Mouse (Mus musculus) midbrain, embryonic 11.5 days (tissue): Measurements from ENCODE around the gene Ptbp3. TPM values are rescaled to one million over a fixed set of nuclear protein-coding genes. Genes with fewer than 3 reads are reported as not detected.

Source experiments
- ATAC-seq: fragments of 200-750 bp; cut with Nextera tagmentation; 2 replicates; pipeline ENCODE4 v1.8.0; 2017; ENCODE audit warnings: moderate TSS enrichment, moderate library complexity; ENCODE audit not compliant: low FRiP score
- DNase-seq: peaks from one replicate; pipeline ENCODE4 v3.0.0; 2015; ENCODE audit warnings: low spot score; ENCODE audit errors: missing footprints
- H3K27ac ChIP-seq: fragments of 300-500 bp; sonication (generic); 2 replicates; pipeline ENCODE4 v1.5.1; 2014; ENCODE audit warnings: low read depth, low read length
- H3K27me3 ChIP-seq: fragments of 300-500 bp; sonication (generic); 2 replicates; pipeline ENCODE4 v1.6.1; 2014; ENCODE audit warnings: mild to moderate bottlenecking, low read length, moderate library complexity, mixed read lengths; ENCODE audit not compliant: control insufficient read depth, insufficient read depth
- H3K36me3 ChIP-seq: fragments of 300-500 bp; sonication (generic); 2 replicates; pipeline ENCODE4 v1.6.1; 2014; ENCODE audit warnings: mild to moderate bottlenecking, low read length, moderate library complexity, mixed read lengths; ENCODE audit not compliant: control insufficient read depth, insufficient read depth
- H3K4me1 ChIP-seq: fragments of 300-500 bp; sonication (generic); 2 replicates; pipeline ENCODE4 v1.6.1; 2014; ENCODE audit warnings: low read length; ENCODE audit not compliant: control insufficient read depth, insufficient read depth
- H3K4me2 ChIP-seq: fragments of 300-500 bp; sonication (generic); 2 replicates; pipeline ENCODE4 v1.6.1; 2014; ENCODE audit warnings: mild to moderate bottlenecking, moderate library complexity
- H3K4me3 ChIP-seq: fragments of 300-500 bp; sonication (generic); 2 replicates; pipeline ENCODE4 v1.5.1; 2014; ENCODE audit warnings: low read depth, low read length
- H3K9ac ChIP-seq: fragments of 300-500 bp; sonication (generic); 2 replicates; pipeline ENCODE4 v1.6.1; 2014; ENCODE audit warnings: low read length
- H3K9me3 ChIP-seq: fragments of 300-500 bp; sonication (generic); 2 replicates; pipeline ENCODE4 v1.6.1; 2016; ENCODE audit warnings: low read length; ENCODE audit not compliant: control insufficient read depth
- WGBS: fragments of 180-500 bp; shearing (Covaris S2); extraction: QIAGEN DNeasy Blood & Tissue Kit; methylation state at CpG from one replicate; pipeline ENCODE4 v1.1.7; 2014; 5-methylcytosine and 5-hydroxymethylcytosine counted together
- polyA plus RNA-seq: library from polyadenylated mRNA; unstranded; fragments of >200 nt; fragmentation: Nextera tagmentation; extraction: Ambion mirVana; gene quantifications from 2 replicates; pipeline ENCODE4 v1.2.1, GENCODE M21; 2014

The Ptbp3 gene
- polyA plus RNA-seq, 1 experiment from 2014 or later = 29.6 TPM

- DNase-seq (no peak), ATAC-seq (no peak)
- H3K36me3 ChIP-seq = no peaks in the 10 kb centered on the region
- H3K4me3 ChIP-seq = no peak overlapping the region
- no peak overlapping the region for H3K4me2 ChIP-seq
- H3K27me3 ChIP-seq = no peaks in the 10 kb centered on the region
- no peak overlapping the region for H3K27ac ChIP-seq
- no peak overlapping the region for H3K9ac ChIP-seq
- H3K9me3 ChIP-seq = no peaks in the 10 kb centered on the region
- WGBS = 85% methylated on average over 3 of the region's 3 CpGs
- H3K4me1 ChIP-seq = no peaks in the 10 kb centered on the region
These were observed 21.7 kb downstream of the Ptbp3 start for GRCm38 (mm10) chr4:59527470-59527869.

- no peaks in the 10 kb centered on the region for H3K9me3 ChIP-seq
- H3K9ac ChIP-seq = no peak overlapping the region
- WGBS = 57% methylated on average over 2 of the region's 2 CpGs
- H3K4me1 ChIP-seq = no peaks in the 10 kb centered on the region
- H3K4me3 ChIP-seq = no peak overlapping the region
- ATAC-seq (no peak), DNase-seq (no peak)
- no peak overlapping the region for H3K27ac ChIP-seq
- no peak overlapping the region for H3K4me2 ChIP-seq
- H3K36me3 ChIP-seq = no peaks in the 10 kb centered on the region
- no peaks in the 10 kb centered on the region for H3K27me3 ChIP-seq
These were observed 22.4 kb downstream of the Ptbp3 start for GRCm38 (mm10) chr4:59526728-59527127.

DNA sequence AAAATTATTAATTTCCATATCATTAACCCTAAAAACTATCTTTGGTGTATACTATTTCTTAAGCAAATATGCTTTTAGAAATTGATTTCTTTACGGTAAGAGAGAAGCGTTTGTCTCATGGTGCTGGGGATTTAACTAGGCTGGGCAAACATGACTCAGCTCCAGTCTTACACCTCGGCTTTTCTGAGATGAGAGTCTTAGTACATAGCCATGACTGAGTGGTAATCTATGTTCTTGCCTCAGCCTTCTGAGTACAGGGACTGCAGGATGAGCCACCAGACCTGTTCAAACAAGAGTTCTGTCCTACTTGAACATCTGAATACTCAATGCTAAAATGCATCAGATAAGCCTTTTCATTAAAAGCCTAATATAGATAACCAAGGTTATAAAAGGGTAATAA is 24.3 kb downstream of the Ptbp3 start:
- no peaks in the 10 kb centered on the region for H3K36me3 ChIP-seq
- H3K27me3 ChIP-seq = no peaks in the 10 kb centered on the region
- no peak overlapping the region for H3K4me2 ChIP-seq
- ATAC-seq (no peak), DNase-seq (no peak)
- no peaks in the 10 kb centered on the region for H3K9me3 ChIP-seq
- H3K27ac ChIP-seq = no peak overlapping the region
- 81% methylated on average over 3 of the region's 3 CpGs for WGBS
- no peak overlapping the region for H3K4me3 ChIP-seq
- H3K9ac ChIP-seq = no peak overlapping the region
- no peaks in the 10 kb centered on the region for H3K4me1 ChIP-seq

GRCm38 (mm10) chr4:59510321-59510720 is 38.8 kb downstream of the Ptbp3 start:
- ATAC-seq = no peak

GRCm38 (mm10) chr4:59509558-59509957 is 39.6 kb downstream of the Ptbp3 start:
- no peaks in the 10 kb centered on the region for H3K27me3 ChIP-seq
- no peak for ATAC-seq
- H3K27ac ChIP-seq = no peak overlapping the region
- DNase-seq = no peak
- no peak overlapping the region for H3K4me2 ChIP-seq
- H3K36me3 ChIP-seq = no peaks in the 10 kb centered on the region
- WGBS = 81% methylated on average over 2 of the region's 2 CpGs
- no peak overlapping the region for H3K9ac ChIP-seq
- no peaks in the 10 kb centered on the region for H3K4me1 ChIP-seq
- no peaks in the 10 kb centered on the region for H3K9me3 ChIP-seq
- no peak overlapping the region for H3K4me3 ChIP-seq

More at GRCm38 (mm10) chr4:59510321-59510720, 38.8 kb downstream of the Ptbp3 start:
- Histone ChIP-seq H3K9ac (no peak overlapping the region), H3K36me3 (no peaks in the 10 kb centered on the region), H3K27me3 (no peaks in the 10 kb centered on the region), H3K4me3 (no peak overlapping the region), H3K27ac (no peak overlapping the region), H3K4me2 (no peak overlapping the region), H3K9me3 (no peaks in the 10 kb centered on the region), H3K4me1 (no peaks in the 10 kb centered on the region)
- DNase-seq = no peak

DNA sequence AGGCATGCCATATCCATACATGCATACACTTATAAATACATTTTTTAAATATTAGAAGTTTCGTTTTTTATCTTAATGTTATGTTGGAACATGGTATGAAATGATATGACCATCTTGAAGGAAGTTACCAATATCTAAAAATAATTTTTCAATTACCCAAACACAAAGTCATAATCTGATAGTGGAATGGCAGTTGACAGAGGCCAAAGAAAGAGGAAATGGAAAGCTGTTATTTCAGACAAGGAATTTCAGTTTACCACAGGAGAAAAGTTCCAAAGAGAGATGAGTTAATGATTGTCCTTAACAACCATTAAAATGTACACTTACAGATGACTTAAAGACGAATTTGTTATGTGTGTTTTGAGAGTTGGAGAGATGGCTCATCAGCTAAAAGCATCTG is 41.4 kb downstream of the Ptbp3 start:
- no peaks in the 10 kb centered on the region for H3K36me3 ChIP-seq
- H3K4me2 ChIP-seq = no peak overlapping the region
- ATAC-seq (no peak), DNase-seq (no peak)
- no peaks in the 10 kb centered on the region for H3K9me3 ChIP-seq
- H3K4me1 ChIP-seq = no peaks in the 10 kb centered on the region
- WGBS = 79% methylated on average over 2 of the region's 2 CpGs
- H3K27me3 ChIP-seq = no peaks in the 10 kb centered on the region
- no peak overlapping the region for H3K27ac ChIP-seq
- no peak overlapping the region for H3K9ac ChIP-seq
- no peak overlapping the region for H3K4me3 ChIP-seq

GRCm38 (mm10) chr4:59506704-59507103 is 42.5 kb downstream of the Ptbp3 start:
- WGBS = 98% methylated on average over 3 of the region's 3 CpGs
- Histone ChIP-seq H3K36me3 (no peaks in the 10 kb centered on the region), H3K27me3 (no peaks in the 10 kb centered on the region), H3K9ac (no peak overlapping the region), H3K27ac (no peak overlapping the region), H3K4me3 (no peak overlapping the region), H3K4me1 (no peaks in the 10 kb centered on the region), H3K4me2 (no peak overlapping the region), H3K9me3 (no peaks in the 10 kb centered on the region)
- DNase-seq = no peak
- ATAC-seq = no peak

GRCm38 (mm10) chr4:59505481-59505880 is 43.7 kb downstream of the Ptbp3 start:
- no peaks in the 10 kb centered on the region for H3K4me1 ChIP-seq
- no peaks in the 10 kb centered on the region for H3K9me3 ChIP-seq
- no peaks in the 10 kb centered on the region for H3K27me3 ChIP-seq
- 79% methylated on average over 3 of the region's 3 CpGs for WGBS
- ATAC-seq (no peak), DNase-seq (no peak)
- no peak overlapping the region for H3K27ac ChIP-seq
- H3K36me3 ChIP-seq = no peaks in the 10 kb centered on the region
- no peak overlapping the region for H3K9ac ChIP-seq
- H3K4me2 ChIP-seq = no peak overlapping the region
- no peak overlapping the region for H3K4me3 ChIP-seq

GRCm38 (mm10) chr4:59491097-59491496 is 58.1 kb downstream of the Ptbp3 start:
- H3K9ac ChIP-seq = no peak overlapping the region
- no peaks in the 10 kb centered on the region for H3K4me1 ChIP-seq
- H3K4me2 ChIP-seq = no peak overlapping the region
- H3K27ac ChIP-seq = no peak overlapping the region
- DNase-seq = no peak
- H3K4me3 ChIP-seq = no peak overlapping the region
- WGBS = 89% methylated on average over 2 of the region's 2 CpGs
- H3K27me3 ChIP-seq = no peaks in the 10 kb centered on the region
- ATAC-seq = no peak
- no peaks in the 10 kb centered on the region for H3K9me3 ChIP-seq
- H3K36me3 ChIP-seq = no peaks in the 10 kb centered on the region

- ATAC-seq = no peak
- no peak overlapping the region for H3K9ac ChIP-seq
- H3K27me3 ChIP-seq = no peaks in the 10 kb centered on the region
- no peak overlapping the region for H3K4me2 ChIP-seq
- no peaks in the 10 kb centered on the region for H3K36me3 ChIP-seq
- no peaks in the 10 kb centered on the region for H3K4me1 ChIP-seq
- no peaks in the 10 kb centered on the region for H3K9me3 ChIP-seq
- no peak overlapping the region for H3K4me3 ChIP-seq
- H3K27ac ChIP-seq = no peak overlapping the region
- no peak for DNase-seq
These were observed 77.9 kb downstream of the Ptbp3 start for GRCm38 (mm10) chr4:59471306-59471705.
